Mouse (Mus musculus) heart, embryonic 16.5 days (tissue): ENCODE measurements around the gene Pde9a. TPM values are rescaled to one million over a fixed set of nuclear protein-coding genes. Genes with fewer than 3 reads are reported as not detected.
A peak's percentile ranks its signal among the peaks of the same experiment; 100 is the strongest.

ENCODE experiments used
- ATAC-seq: fragments of 200-750 bp; cut with Nextera tagmentation; replicated peaks from 2 replicates; pipeline ENCODE4 v1.8.0; 2017; ENCODE audit warnings: moderate number of reproducible peaks; ENCODE audit not compliant: insufficient read depth, low FRiP score; ENCODE audit errors: extremely low read depth
- H3K27ac ChIP-seq: fragments of 300-500 bp; sonication (generic); 2 replicates; pipeline ENCODE4 v1.5.1; 2014; ENCODE audit warnings: mild to moderate bottlenecking, low read length, control low read depth, moderate library complexity
- H3K27me3 ChIP-seq: fragments of 300-500 bp; sonication (generic); 2 replicates; pipeline ENCODE4 v1.6.1; 2014; ENCODE audit warnings: low read length, mixed read lengths; ENCODE audit not compliant: control insufficient read depth, insufficient read depth
- H3K36me3 ChIP-seq: fragments of 300-500 bp; sonication (generic); 2 replicates; pipeline ENCODE4 v1.6.1; 2014; ENCODE audit not compliant: control insufficient read depth, insufficient read depth
- H3K4me1 ChIP-seq: fragments of 300-500 bp; sonication (generic); 2 replicates; pipeline ENCODE4 v1.6.1; 2014; ENCODE audit warnings: low read length, mixed read lengths; ENCODE audit not compliant: control insufficient read depth, insufficient read depth
- H3K4me2 ChIP-seq: fragments of 300-500 bp; sonication (generic); 2 replicates; pipeline ENCODE4 v1.6.1; 2014; ENCODE audit warnings: low read depth, mild to moderate bottlenecking, control low read depth, low read length
- H3K4me3 ChIP-seq: fragments of 300-500 bp; sonication (generic); 2 replicates; pipeline ENCODE4 v1.5.1; 2014; ENCODE audit warnings: mild to moderate bottlenecking, control low read depth, low read length
- H3K9ac ChIP-seq: fragments of 300-500 bp; sonication (generic); 2 replicates; pipeline ENCODE4 v1.6.1; 2014; ENCODE audit warnings: low read length, control low read depth
- H3K9me3 ChIP-seq: fragments of 300-500 bp; sonication (generic); replicated peaks from 2 replicates; pipeline ENCODE4 v1.6.1; 2016; ENCODE audit warnings: low read length; ENCODE audit not compliant: control insufficient read depth
- WGBS: fragments of 180-500 bp; shearing (Covaris S2); extraction: QIAGEN DNeasy Blood & Tissue Kit; methylation state at CpG from one replicate; pipeline ENCODE4 v1.1.7; 2014; 5-methylcytosine and 5-hydroxymethylcytosine counted together
- polyA plus RNA-seq: library from polyadenylated mRNA; unstranded; fragments of >200 nt; fragmentation: Nextera tagmentation; extraction: Ambion mirVana; gene quantifications from 2 replicates; pipeline ENCODE4 v1.2.1, GENCODE M21; 2015

Gene Pde9a
- polyA plus RNA-seq, 1 experiment from 2014 or later, result 7.4 TPM

GRCm38 (mm10) chr17:31422381-31422780 is 36.4 kb downstream of the Pde9a start:
- Histone ChIP-seq H3K36me3 (no peaks in the 10 kb centered on the region), H3K27me3 (no peaks in the 10 kb centered on the region), H3K9me3 (no peaks in the 10 kb centered on the region), H3K4me2 (no peak overlapping the region), H3K9ac (no peak overlapping the region), H3K27ac (no peak overlapping the region), H3K4me3 (no peak overlapping the region), H3K4me1 (peaks cover 30% of the 10 kb centered on the region)
- 100% methylated on average over 1 of the region's 1 CpGs for WGBS
- ATAC-seq, result no peak

GRCm38 (mm10) chr17:31423020-31423419 is 37.0 kb downstream of the Pde9a start:
- H3K4me1 ChIP-seq, result peaks cover 30% of the 10 kb centered on the region
- H3K27me3 ChIP-seq, result no peaks in the 10 kb centered on the region
- H3K36me3 ChIP-seq, result no peaks in the 10 kb centered on the region
- H3K4me2 ChIP-seq, result no peak overlapping the region
- 17% methylated on average over 2 of the region's 2 CpGs for WGBS
- no peaks in the 10 kb centered on the region for H3K9me3 ChIP-seq
- ATAC-seq, result no peak
- H3K27ac ChIP-seq, result no peak overlapping the region
- H3K9ac ChIP-seq, result no peak overlapping the region
- no peak overlapping the region for H3K4me3 ChIP-seq

GRCm38 (mm10) chr17:31424358-31424757 is 38.3 kb downstream of the Pde9a start:
- Histone ChIP-seq H3K9me3 (peaks cover 2% of the 10 kb centered on the region), H3K9ac (no peak overlapping the region), H3K36me3 (peaks cover 2% of the 10 kb centered on the region), H3K4me2 (no peak overlapping the region), H3K27me3 (no peaks in the 10 kb centered on the region), H3K27ac (no peak overlapping the region), H3K4me3 (no peak overlapping the region), H3K4me1 (peaks cover 29% of the 10 kb centered on the region)
- no peak for ATAC-seq
- 69% methylated on average over 4 of the region's 4 CpGs for WGBS

- WGBS, result 42% methylated on average over 8 of the region's 8 CpGs
- Histone ChIP-seq H3K27ac (no peak overlapping the region), H3K4me1 (peaks cover 25% of the 10 kb centered on the region), H3K36me3 (peaks cover 5% of the 10 kb centered on the region), H3K9ac (no peak overlapping the region), H3K4me2 (no peak overlapping the region), H3K27me3 (no peaks in the 10 kb centered on the region), H3K9me3 (peaks cover 5% of the 10 kb centered on the region), H3K4me3 (no peak overlapping the region)
- ATAC-seq, result no peak
Observed at GRCm38 (mm10) chr17:31424798-31425197, 38.8 kb downstream of the Pde9a start.

GRCm38 (mm10) chr17:31425827-31426698 is 40.1 kb downstream of the Pde9a start:
- Histone ChIP-seq H3K36me3 (peaks cover 5% of the 10 kb centered on the region), H3K4me3 (no peak overlapping the region), H3K4me2 (no peak overlapping the region), H3K9me3 (peaks cover 5% of the 10 kb centered on the region), H3K27me3 (no peaks in the 10 kb centered on the region), H3K9ac (no peak overlapping the region), H3K27ac (peak overlapping the region; percentile 41), H3K4me1 (peaks cover 13% of the 10 kb centered on the region)
- 49% methylated on average over 13 of the region's 13 CpGs for WGBS
- ATAC-seq, result 0 out of 2 replicates have a peak, but pooled peaks have one; percentile 39

GRCm38 (mm10) chr17:31429402-31429801 is 43.4 kb downstream of the Pde9a start:
- Histone ChIP-seq H3K27me3 (no peaks in the 10 kb centered on the region), H3K27ac (no peak overlapping the region), H3K36me3 (peaks cover 5% of the 10 kb centered on the region), H3K4me1 (peaks cover 15% of the 10 kb centered on the region), H3K4me2 (no peak overlapping the region), H3K4me3 (no peak overlapping the region), H3K9me3 (peaks cover 5% of the 10 kb centered on the region), H3K9ac (no peak overlapping the region)
- WGBS, result 90% methylated on average over 2 of the region's 2 CpGs
- no peak for ATAC-seq

- H3K4me2 ChIP-seq, result peak overlapping the region; percentile 11; the same call in 1 of the 2 replicates
- H3K9ac ChIP-seq, result no peak overlapping the region
- H3K27me3 ChIP-seq, result no peaks in the 10 kb centered on the region
- no peak overlapping the region for H3K27ac ChIP-seq
- H3K4me1 ChIP-seq, result peaks cover 5% of the 10 kb centered on the region; the same call in 1 of the 2 replicates
- 74% methylated on average over 5 of the region's 5 CpGs for WGBS
- no peak for ATAC-seq
- no peak overlapping the region for H3K4me3 ChIP-seq
- peaks cover 5% of the 10 kb centered on the region for H3K36me3 ChIP-seq
- H3K9me3 ChIP-seq, result peaks cover 5% of the 10 kb centered on the region
Observed at GRCm38 (mm10) chr17:31432878-31433281, 46.9 kb downstream of the Pde9a start.

- WGBS, result 69% methylated on average over 13 of the region's 13 CpGs
- Histone ChIP-seq H3K4me2 (peak overlapping the region; percentile 11), H3K9me3 (peaks cover 5% of the 10 kb centered on the region), H3K4me1 (peaks cover 5% of the 10 kb centered on the region; the same call in 1 of the 2 replicates), H3K4me3 (no peak overlapping the region), H3K27me3 (no peaks in the 10 kb centered on the region), H3K27ac (no peak overlapping the region), H3K9ac (no peak overlapping the region), H3K36me3 (peaks cover 5% of the 10 kb centered on the region)
- no peak for ATAC-seq
Observed at GRCm38 (mm10) chr17:31433401-31433928, 47.5 kb downstream of the Pde9a start.
